Mouse (Mus musculus): ENCODE data around the gene Iqcf5. TPM values are rescaled to one million over a fixed set of nuclear protein-coding genes. Genes with fewer than 3 reads are reported as not detected.
"Not testable (repeated sequence)": the region's sequence is repeated elsewhere in the genome, so short reads cannot be mapped to it uniquely, and the experiment has no call there.

Iqcf5 gene
- total and polyA plus RNA-seq, 3 experiments = not detected

- DNase-seq = no peak
Measured at GRCm38 (mm10) chr9:106481075-106481474, 33.3 kb upstream of the Iqcf5 start.

GRCm38 (mm10) chr9:106481676-106482075 lies 32.7 kb upstream of the Iqcf5 start:
- no peak for DNase-seq

- DNase-seq = no peak
Measured at GRCm38 (mm10) chr9:106482578-106483115, 31.7 kb upstream of the Iqcf5 start.

GRCm38 (mm10) chr9:106483136-106483535 lies 31.2 kb upstream of the Iqcf5 start:
- DNase-seq = no peak

GRCm38 (mm10) chr9:106483606-106484005 lies 30.8 kb upstream of the Iqcf5 start:
- no peak for DNase-seq

- DNase-seq = no peak
Measured at GRCm38 (mm10) chr9:106485076-106485475, 29.3 kb upstream of the Iqcf5 start.

GRCm38 (mm10) chr9:106487602-106488001 lies 26.8 kb upstream of the Iqcf5 start:
- not testable (repeated sequence) for DNase-seq

GRCm38 (mm10) chr9:106499667-106500066 lies 14.7 kb upstream of the Iqcf5 start, which contains the start of gene Iqcf1:
TSS of gene Iqcf1 (plus strand) at chr9:106499967.
- DNase-seq = peak; percentile 39

GRCm38 (mm10) chr9:106501846-106502245 lies 12.5 kb upstream of the Iqcf5 start:
- DNase-seq = no peak

GRCm38 (mm10) chr9:106504246-106504645 lies 10.1 kb upstream of the Iqcf5 start:
- no peak for DNase-seq

GRCm38 (mm10) chr9:106509356-106509755 lies 5.0 kb upstream of the Iqcf5 start:
- no peak for DNase-seq

GRCm38 (mm10) chr9:106512729-106513450 lies 1.5 kb upstream of the Iqcf5 start:
- no peak for DNase-seq

GRCm38 (mm10) chr9:106513566-106513965 lies 807 bp upstream of the Iqcf5 start:
- no peak for DNase-seq

GRCm38 (mm10) chr9:106519433-106519832 lies 5.1 kb downstream of the Iqcf5 start:
- DNase-seq = no peak

- DNase-seq = no peak
Measured at GRCm38 (mm10) chr9:106519909-106520308, 5.5 kb downstream of the Iqcf5 start.

- DNase-seq = peak; percentile 4
Measured at GRCm38 (mm10) chr9:106531833-106532232, 17.5 kb downstream of the Iqcf5 start.

GRCm38 (mm10) chr9:106534296-106534695 lies 19.9 kb downstream of the Iqcf5 start:
- no peak for DNase-seq

GRCm38 (mm10) chr9:106534975-106535374 lies 20.6 kb downstream of the Iqcf5 start:
- no peak for DNase-seq

- DNase-seq = no peak
Measured at GRCm38 (mm10) chr9:106561531-106561930, 47.2 kb downstream of the Iqcf5 start, which contains the start of gene Iqcf3. TSS of gene Iqcf3 (minus strand) at chr9:106561631.

- DNase-seq = no peak
Measured at GRCm38 (mm10) chr9:106562291-106562690, 47.9 kb downstream of the Iqcf5 start.

GRCm38 (mm10) chr9:106564025-106564424 lies 49.7 kb downstream of the Iqcf5 start:
- no peak for DNase-seq

All from adrenal gland, adult 2 months (tissue).